Mouse (Mus musculus): ENCODE data around the gene Ppp1r2.
A peak's percentile ranks its signal among the peaks of the same experiment; 100 is the strongest.
"Not testable (repeated sequence)": the region's sequence is repeated elsewhere in the genome, so short reads cannot be mapped to it uniquely, and the experiment has no call there.

Gene Ppp1r2

GRCm38 (mm10) chr16:31274674-31275460 is at the start of gene Ppp1r2:
Gene Ppp1r2 (minus strand): TSS chr16:31275277.
- DNase-seq, result peak; percentile 96 to 97

- no peak for DNase-seq
Measured at GRCm38 (mm10) chr16:31321501-31321900, 46.4 kb upstream of the Ppp1r2 start.

- no peak for DNase-seq
Measured at GRCm38 (mm10) chr16:31320954-31321353, 45.9 kb upstream of the Ppp1r2 start.

GRCm38 (mm10) chr16:31319723-31320122 is 44.6 kb upstream of the Ppp1r2 start:
- not testable (repeated sequence) for DNase-seq

- no peak for DNase-seq
Measured at GRCm38 (mm10) chr16:31319316-31319715, 44.2 kb upstream of the Ppp1r2 start.

GRCm38 (mm10) chr16:31318418-31318817 is 43.3 kb upstream of the Ppp1r2 start:
- DNase-seq, result no peak

GRCm38 (mm10) chr16:31316246-31317143 is 41.4 kb upstream of the Ppp1r2 start:
- peak in 1 of 2 experiments; percentile 11 for DNase-seq

- no peak for DNase-seq
Measured at GRCm38 (mm10) chr16:31315294-31315693, 40.2 kb upstream of the Ppp1r2 start.

GRCm38 (mm10) chr16:31314497-31315233 is 39.6 kb upstream of the Ppp1r2 start, which contains the start of gene Apod:
Gene Apod (minus strand): TSS chr16:31314808.
- no peak for DNase-seq

- DNase-seq, result no peak
Measured at GRCm38 (mm10) chr16:31313611-31314010, 38.5 kb upstream of the Ppp1r2 start.

- no peak for DNase-seq
Measured at GRCm38 (mm10) chr16:31312296-31312695, 37.2 kb upstream of the Ppp1r2 start.

GRCm38 (mm10) chr16:31305199-31305919 is 30.3 kb upstream of the Ppp1r2 start:
- no peak for DNase-seq

- DNase-seq, result no peak
Measured at GRCm38 (mm10) chr16:31303276-31303675, 28.2 kb upstream of the Ppp1r2 start.

- no peak for DNase-seq
Measured at GRCm38 (mm10) chr16:31300883-31301532, 25.9 kb upstream of the Ppp1r2 start.

- DNase-seq, result no peak
Measured at GRCm38 (mm10) chr16:31300467-31300866, 25.4 kb upstream of the Ppp1r2 start.

- DNase-seq, result no peak
Measured at GRCm38 (mm10) chr16:31299960-31300353, 24.9 kb upstream of the Ppp1r2 start.

GRCm38 (mm10) chr16:31299164-31299959 is 24.3 kb upstream of the Ppp1r2 start:
- no peak for DNase-seq

GRCm38 (mm10) chr16:31297113-31297512 is 22.0 kb upstream of the Ppp1r2 start:
- no peak for DNase-seq

- no peak for DNase-seq
Measured at GRCm38 (mm10) chr16:31293761-31294160, 18.7 kb upstream of the Ppp1r2 start.

- DNase-seq, result no peak
Measured at GRCm38 (mm10) chr16:31290751-31291365, 15.8 kb upstream of the Ppp1r2 start.

Data from cerebellum, postnatal 10 days (tissue).